Mouse (Mus musculus) erythroid progenitor cell, adult 5-6 weeks (primary cell): ENCODE results near the gene Btbd2. TPM values are rescaled to one million over a fixed set of nuclear protein-coding genes. Genes with fewer than 3 reads are reported as not detected.
A peak's percentile ranks its signal among the peaks of the same experiment; 100 is the strongest.
"Not testable (repeated sequence)": the region's sequence is repeated elsewhere in the genome, so short reads cannot be mapped to it uniquely, and the experiment has no call there.

Source experiments
- ATAC-seq: replicated peaks from 2 replicates; pipeline ENCODE4 v1.8.0; 2016; ENCODE audit warnings: moderate number of reproducible peaks, mild to moderate bottlenecking, moderate TSS enrichment, inconsistent platforms; ENCODE audit not compliant: poor library complexity, low FRiP score, severe bottlenecking
- total RNA-seq, 2 experiments: library from RNA; stranded (forward) in 1 of 2; stranded (reverse) in 1 of 2; fragments of 150-400 nt in 1 of 2; fragments of 186-747, 209-891 nt in 1 of 2; gene quantifications; 2 replicates each; pipeline versions ENCODE4 v1.2.3 to v1.2.4; 2015 to 2017; ENCODE audit warnings: low replicate concordance in 2 of 2

Btbd2 gene
- total RNA-seq, 2 experiments from 2014 or later, result 3.8 to 25.3 TPM

- ATAC-seq, result no peak
These were observed 42.5 kb downstream of the Btbd2 start for GRCm38 (mm10) chr10:80614351-80614750.

- no peak for ATAC-seq
These were observed 43.0 kb downstream of the Btbd2 start for GRCm38 (mm10) chr10:80613821-80614220.

- ATAC-seq, result no peak
These were observed 45.0 kb downstream of the Btbd2 start for GRCm38 (mm10) chr10:80611905-80612304.

DNA sequence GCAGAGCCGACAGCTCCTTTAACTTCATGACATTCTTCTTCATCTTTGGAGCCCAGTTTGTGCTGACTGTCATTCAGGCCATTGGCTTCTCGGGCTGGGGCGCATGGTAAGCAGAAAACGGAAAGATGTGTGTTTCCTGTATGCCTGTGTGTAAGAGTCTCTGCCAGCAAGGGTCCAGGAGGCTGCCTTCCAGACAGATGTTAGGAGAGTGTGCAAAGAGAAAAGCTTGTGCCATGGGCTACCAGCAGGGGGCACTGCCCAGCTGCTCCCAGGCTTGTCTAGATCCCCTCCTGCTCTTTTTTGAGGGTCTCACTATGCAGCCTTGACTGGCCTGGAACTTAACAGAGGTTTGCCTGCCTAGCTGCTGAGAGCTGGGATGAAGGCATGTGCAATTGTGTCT lies 45.8 kb downstream of the Btbd2 start:
- peak; percentile 56; the same call in 1 of the 2 replicates for ATAC-seq

- no peak for ATAC-seq
These were observed 46.6 kb downstream of the Btbd2 start for GRCm38 (mm10) chr10:80610116-80610785.

DNA sequence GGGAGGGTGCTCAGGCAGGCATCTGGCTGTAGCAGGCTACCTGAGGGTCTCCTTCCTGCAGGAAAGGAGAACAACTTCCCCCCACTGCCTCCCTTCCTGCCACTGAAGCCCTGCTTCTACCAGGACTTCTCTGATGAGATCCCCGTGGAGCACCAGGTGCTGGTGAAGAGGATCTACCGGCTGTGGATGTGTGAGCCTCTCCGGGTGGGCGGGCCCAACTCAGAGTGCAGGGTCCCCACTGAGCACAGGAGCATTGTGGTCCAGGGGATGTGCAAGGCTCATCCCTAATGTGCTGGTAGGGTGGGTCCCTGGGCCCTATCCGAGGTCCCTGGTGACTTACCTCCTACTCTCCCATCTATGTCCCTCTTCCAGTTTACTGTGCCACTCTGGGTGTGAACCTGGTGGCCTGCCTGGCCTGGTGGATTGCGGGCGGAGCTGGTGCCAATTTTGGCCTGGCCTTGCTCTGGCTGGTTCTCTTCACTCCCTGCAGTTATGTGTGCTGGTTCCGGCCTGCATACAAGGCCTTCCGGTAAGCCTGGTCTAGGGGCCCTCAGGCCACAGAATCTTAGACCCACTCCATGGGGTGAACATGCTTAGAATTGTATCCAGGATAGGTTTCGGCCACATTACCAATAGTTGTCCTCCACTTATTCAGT lies 47.5 kb downstream of the Btbd2 start:
- no peak for ATAC-seq

- ATAC-seq, result no peak
These were observed 48.4 kb downstream of the Btbd2 start for GRCm38 (mm10) chr10:80608435-80608834.

GRCm38 (mm10) chr10:80606737-80607350 lies 50.0 kb downstream of the Btbd2 start:
- no peak for ATAC-seq

- ATAC-seq, result no peak
These were observed 50.6 kb downstream of the Btbd2 start for GRCm38 (mm10) chr10:80606306-80606705.

DNA sequence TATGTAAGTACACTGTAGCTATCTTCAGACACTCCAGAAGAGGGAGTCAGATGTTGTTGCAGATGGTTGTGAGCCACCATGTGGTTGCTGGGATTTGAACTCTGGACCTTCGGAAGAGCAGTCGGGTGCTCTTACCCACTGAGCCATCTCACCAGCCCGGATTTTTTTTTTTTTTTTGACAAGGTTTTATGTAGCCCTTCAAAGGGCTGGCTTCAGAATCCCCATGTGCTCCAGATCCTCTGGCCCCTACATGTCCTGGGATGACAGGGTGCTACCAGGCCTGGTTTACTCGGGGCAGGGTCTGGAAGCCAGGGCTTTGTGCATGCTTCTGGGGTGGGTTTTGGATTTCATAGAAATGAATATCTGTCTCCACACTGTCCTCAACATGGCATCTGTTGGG lies 51.1 kb downstream of the Btbd2 start, which contains the start of gene Gm49322:
Gene Gm49322, plus strand, starts transcription at position 301 of the 400 bp plus-strand sequence.
- not testable (repeated sequence) for ATAC-seq

DNA sequence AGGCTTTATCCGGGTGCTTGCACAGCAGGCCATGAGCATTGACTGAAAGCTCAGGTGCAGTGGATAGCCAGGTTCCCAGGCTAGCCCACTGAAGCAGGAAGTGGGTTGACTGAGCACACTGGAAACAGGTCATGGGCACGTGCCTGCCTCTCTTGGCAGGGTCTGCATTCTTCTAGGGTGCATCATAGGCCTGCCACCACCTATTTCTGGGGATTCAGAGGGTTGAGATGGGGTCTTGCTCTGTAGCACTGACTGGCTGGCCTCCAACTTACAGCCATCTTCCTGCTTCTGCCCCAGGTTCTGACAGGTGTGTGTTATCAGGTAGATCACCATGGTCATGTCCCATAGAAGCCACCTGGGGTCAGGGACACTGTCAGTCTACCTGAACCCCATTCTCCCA lies 51.9 kb downstream of the Btbd2 start:
- no peak for ATAC-seq

DNA sequence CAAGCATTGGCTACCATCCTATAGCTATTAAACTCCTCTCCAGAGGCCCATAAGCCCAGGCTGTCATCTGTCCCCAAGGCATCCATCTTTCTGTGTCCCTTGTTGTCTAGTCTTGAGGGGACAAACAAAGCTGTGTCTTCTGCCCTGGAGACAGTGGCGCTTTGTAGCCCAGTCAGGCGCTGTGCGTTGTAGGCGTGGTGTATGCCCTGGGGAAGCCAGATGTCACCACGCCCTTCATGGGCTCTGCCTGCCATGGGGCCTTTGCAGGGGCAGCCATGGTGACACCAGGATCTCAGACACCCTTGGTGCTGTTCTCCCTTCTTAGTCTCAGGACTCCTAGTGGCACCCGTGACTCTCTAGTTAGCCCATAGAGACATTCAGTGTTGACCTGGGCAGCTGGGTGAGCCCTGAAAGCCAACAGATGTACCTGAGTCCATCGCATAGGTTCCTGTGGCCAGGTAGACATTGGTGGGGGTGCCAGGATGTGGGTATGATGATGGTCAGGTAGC lies 52.8 kb downstream of the Btbd2 start:
- peak; percentile 83 for ATAC-seq

DNA sequence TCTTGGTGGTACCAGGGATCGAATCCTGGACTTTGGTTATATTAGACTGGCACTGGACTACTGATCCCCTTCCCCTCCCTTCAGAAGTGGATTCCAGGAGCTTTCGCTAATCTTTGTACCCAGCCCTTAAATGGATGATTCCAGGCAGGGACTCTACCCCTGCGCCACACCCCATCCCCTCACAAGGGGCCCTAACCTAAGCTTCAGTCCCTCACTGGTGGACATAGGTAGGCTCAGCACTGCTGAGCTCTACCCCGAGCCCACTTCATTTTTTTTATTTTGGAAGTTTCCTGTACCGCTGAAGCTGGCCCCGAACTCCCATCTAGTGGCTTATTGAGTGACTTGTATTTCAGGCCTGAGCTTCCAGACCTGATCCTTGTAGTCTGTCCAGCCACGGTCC lies 53.5 kb downstream of the Btbd2 start:
- peak; percentile 1; the same call in 1 of the 2 replicates for ATAC-seq

GRCm38 (mm10) chr10:80602698-80603325 lies 54.1 kb downstream of the Btbd2 start, which contains the start of the genes Scamp4 and Adat3:
Scamp4 (plus strand) TSS chr10:80602872.
Adat3 (plus strand) TSS chr10:80602880.
- peak; percentile 90 for ATAC-seq

DNA sequence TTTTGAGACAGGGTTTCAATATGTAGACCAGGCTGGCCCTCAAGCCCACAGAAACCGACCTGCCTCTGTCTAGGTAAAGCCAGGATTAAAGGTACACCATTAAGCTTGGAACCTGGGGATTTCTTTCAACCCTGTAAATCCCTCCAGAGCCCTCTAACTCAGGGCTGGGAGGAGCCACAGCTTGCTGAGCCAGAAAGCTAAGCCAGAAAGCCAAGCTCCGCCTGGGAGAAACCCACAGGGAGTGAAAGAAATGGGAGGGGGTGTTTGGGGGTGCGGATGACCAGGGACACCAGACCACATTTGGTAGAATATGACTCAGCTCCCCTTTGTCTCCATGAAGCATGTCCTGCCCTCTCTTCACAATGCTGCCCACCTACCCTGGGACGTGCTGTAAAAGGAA lies 60.6 kb downstream of the Btbd2 start:
- no peak for ATAC-seq

Other genes starting within 250 kb of the Btbd2 start
- gene Tcf3, start 223.4 kb downstream of the Btbd2 start, total RNA-seq (2015; ENCODE audit: low replicate concordance), result 127 and 148 TPM in 2 replicates
- gene Tcf3, start 223.4 kb downstream of the Btbd2 start, total RNA-seq (2017; ENCODE audit: low replicate concordance), result 140 and 145 TPM in 2 replicates
- gene Onecut3, start 162.2 kb downstream of the Btbd2 start, total RNA-seq (2015; ENCODE audit: low replicate concordance), result not detected in 2 replicates
- gene Onecut3, start 162.2 kb downstream of the Btbd2 start, total RNA-seq (2017; ENCODE audit: low replicate concordance), result not detected in 2 replicates
- not detected in 2 replicates for gene Atp8b3, start 117.9 kb downstream of the Btbd2 start, total RNA-seq (2015; ENCODE audit: low replicate concordance)
- gene Atp8b3, start 117.9 kb downstream of the Btbd2 start, total RNA-seq (2017; ENCODE audit: low replicate concordance), result 0.39 TPM in 1 of 2 replicates, not detected in the other
- gene Rexo1, start 95.5 kb downstream of the Btbd2 start, total RNA-seq (2015; ENCODE audit: low replicate concordance), result 33.5 and 35.7 TPM in 2 replicates
- 16.3 and 25.7 TPM in 2 replicates for gene Rexo1, start 95.5 kb downstream of the Btbd2 start, total RNA-seq (2017; ENCODE audit: low replicate concordance)
- gene Klf16, start 79.8 kb downstream of the Btbd2 start, total RNA-seq (2015; ENCODE audit: low replicate concordance), result 8.4 and 9.4 TPM in 2 replicates
- gene Klf16, start 79.8 kb downstream of the Btbd2 start, total RNA-seq (2017; ENCODE audit: low replicate concordance), result 9.9 and 14.1 TPM in 2 replicates
- gene Abhd17a, start 66.7 kb downstream of the Btbd2 start, total RNA-seq (2015; ENCODE audit: low replicate concordance), result 44.7 and 49.0 TPM in 2 replicates
- 5.5 and 30.7 TPM in 2 replicates for gene Abhd17a, start 66.7 kb downstream of the Btbd2 start, total RNA-seq (2017; ENCODE audit: low replicate concordance)
- 8.8 and 10.5 TPM in 2 replicates for gene Scamp4, start 54.2 kb downstream of the Btbd2 start, total RNA-seq (2015; ENCODE audit: low replicate concordance)
- 2.3 and 6.9 TPM in 2 replicates for gene Scamp4, start 54.2 kb downstream of the Btbd2 start, total RNA-seq (2017; ENCODE audit: low replicate concordance)
- gene Adat3, start 54.2 kb downstream of the Btbd2 start, total RNA-seq (2015; ENCODE audit: low replicate concordance), result not detected in 2 replicates
- 1.4 TPM in 1 of 2 replicates, not detected in the other for gene Adat3, start 54.2 kb downstream of the Btbd2 start, total RNA-seq (2017; ENCODE audit: low replicate concordance)
- gene Gm49322, start 51.0 kb downstream of the Btbd2 start, total RNA-seq (2015; ENCODE audit: low replicate concordance), result 0.72 and 1.7 TPM in 2 replicates
- 0.64 and 5.4 TPM in 2 replicates for gene Gm49322, start 51.0 kb downstream of the Btbd2 start, total RNA-seq (2017; ENCODE audit: low replicate concordance)
- 31.4 and 58.0 TPM in 2 replicates for gene Csnk1g2, start 34.2 kb downstream of the Btbd2 start, total RNA-seq (2015; ENCODE audit: low replicate concordance)
- 50.1 and 62.4 TPM in 2 replicates for gene Csnk1g2, start 34.2 kb downstream of the Btbd2 start, total RNA-seq (2017; ENCODE audit: low replicate concordance)
- 78.2 and 83.0 TPM in 2 replicates for gene Mknk2, start 21.0 kb upstream of the Btbd2 start, total RNA-seq (2015; ENCODE audit: low replicate concordance)
- 49.4 and 67.6 TPM in 2 replicates for gene Mknk2, start 21.0 kb upstream of the Btbd2 start, total RNA-seq (2017; ENCODE audit: low replicate concordance)
- gene Mob3a, start 44.9 kb upstream of the Btbd2 start, total RNA-seq (2015; ENCODE audit: low replicate concordance), result 19.5 and 32.3 TPM in 2 replicates
- 9.0 and 25.7 TPM in 2 replicates for gene Mob3a, start 44.9 kb upstream of the Btbd2 start, total RNA-seq (2017; ENCODE audit: low replicate concordance)
- gene Izumo4, start 45.1 kb upstream of the Btbd2 start, total RNA-seq (2015; ENCODE audit: low replicate concordance), result 21.4 and 36.4 TPM in 2 replicates
- gene Izumo4, start 45.1 kb upstream of the Btbd2 start, total RNA-seq (2017; ENCODE audit: low replicate concordance), result 3.3 and 3.8 TPM in 2 replicates
- gene Ap3d1, start 85.2 kb upstream of the Btbd2 start, total RNA-seq (2015; ENCODE audit: low replicate concordance), result 42.8 and 69.6 TPM in 2 replicates
- 66.0 and 111 TPM in 2 replicates for gene Ap3d1, start 85.2 kb upstream of the Btbd2 start, total RNA-seq (2017; ENCODE audit: low replicate concordance)
- gene Dot1l, start 98.1 kb upstream of the Btbd2 start, total RNA-seq (2015; ENCODE audit: low replicate concordance), result 69.6 and 105 TPM in 2 replicates
- 51.7 and 61.7 TPM in 2 replicates for gene Dot1l, start 98.1 kb upstream of the Btbd2 start, total RNA-seq (2017; ENCODE audit: low replicate concordance)
- 34.2 and 48.6 TPM in 2 replicates for gene Sf3a2, start 141.1 kb upstream of the Btbd2 start, total RNA-seq (2015; ENCODE audit: low replicate concordance)
- gene Sf3a2, start 141.1 kb upstream of the Btbd2 start, total RNA-seq (2017; ENCODE audit: low replicate concordance), result 16.8 and 18.1 TPM in 2 replicates
- 71.0 and 81.7 TPM in 2 replicates for gene Plekhj1, start 141.6 kb upstream of the Btbd2 start, total RNA-seq (2015; ENCODE audit: low replicate concordance)
- gene Plekhj1, start 141.6 kb upstream of the Btbd2 start, total RNA-seq (2017; ENCODE audit: low replicate concordance), result 18.9 and 38.1 TPM in 2 replicates
- gene Amh, start 148.2 kb upstream of the Btbd2 start, total RNA-seq (2015; ENCODE audit: low replicate concordance), result not detected in 2 replicates
- gene Amh, start 148.2 kb upstream of the Btbd2 start, total RNA-seq (2017; ENCODE audit: low replicate concordance), result not detected in 2 replicates
- not detected in 2 replicates for gene Jsrp1, start 156.4 kb upstream of the Btbd2 start, total RNA-seq (2015; ENCODE audit: low replicate concordance)
- gene Jsrp1, start 156.4 kb upstream of the Btbd2 start, total RNA-seq (2017; ENCODE audit: low replicate concordance), result not detected in 2 replicates
- gene Oaz1, start 169.6 kb upstream of the Btbd2 start, total RNA-seq (2015; ENCODE audit: low replicate concordance), result 1,470 and 1,566 TPM in 2 replicates
- 158 and 259 TPM in 2 replicates for gene Oaz1, start 169.6 kb upstream of the Btbd2 start, total RNA-seq (2017; ENCODE audit: low replicate concordance)
- not detected in 2 replicates for gene Lingo3, start 187.0 kb upstream of the Btbd2 start, total RNA-seq (2015; ENCODE audit: low replicate concordance)
- gene Lingo3, start 187.0 kb upstream of the Btbd2 start, total RNA-seq (2017; ENCODE audit: low replicate concordance), result not detected in 2 replicates
- gene Lsm7, start 198.1 kb upstream of the Btbd2 start, total RNA-seq (2015; ENCODE audit: low replicate concordance), result 24.7 and 54.4 TPM in 2 replicates
- 75.3 and 78.9 TPM in 2 replicates for gene Lsm7, start 198.1 kb upstream of the Btbd2 start, total RNA-seq (2017; ENCODE audit: low replicate concordance)
- 262 and 270 TPM in 2 replicates for gene Sppl2b, start 198.2 kb upstream of the Btbd2 start, total RNA-seq (2015; ENCODE audit: low replicate concordance)
- gene Sppl2b, start 198.2 kb upstream of the Btbd2 start, total RNA-seq (2017; ENCODE audit: low replicate concordance), result 283 and 322 TPM in 2 replicates
- gene Tmprss9, start 214.8 kb upstream of the Btbd2 start, total RNA-seq (2015; ENCODE audit: low replicate concordance), result 0.72 TPM in 1 of 2 replicates, not detected in the other
- gene Tmprss9, start 214.8 kb upstream of the Btbd2 start, total RNA-seq (2017; ENCODE audit: low replicate concordance), result 0.30 TPM in 1 of 2 replicates, not detected in the other
- gene Timm13, start 243.9 kb upstream of the Btbd2 start, total RNA-seq (2015; ENCODE audit: low replicate concordance), result 17.6 and 32.1 TPM in 2 replicates
- 3.7 and 7.6 TPM in 2 replicates for gene Timm13, start 243.9 kb upstream of the Btbd2 start, total RNA-seq (2017; ENCODE audit: low replicate concordance)